Mouse (Mus musculus) thymus, postnatal 0 days (tissue): ENCODE results near the gene Gm49322. TPM values are rescaled to one million over a fixed set of nuclear protein-coding genes. Genes with fewer than 3 reads are reported as not detected.
A peak's percentile ranks its signal among the peaks of the same experiment; 100 is the strongest.

Source experiments
- DNase-seq: peaks from one replicate; pipeline ENCODE4 v3.0.0-alpha.2; 2015; ENCODE audit warnings: low spot score
- polyA plus RNA-seq: library from polyadenylated mRNA; unstranded; fragments of >200 nt; fragmentation: Nextera tagmentation; extraction: Ambion mirVana; gene quantifications from 2 replicates; pipeline ENCODE4 v1.2.1, GENCODE M21; 2015

Gm49322 gene
- polyA plus RNA-seq, 1 experiment from 2014 or later, result 2.8 TPM

DNA sequence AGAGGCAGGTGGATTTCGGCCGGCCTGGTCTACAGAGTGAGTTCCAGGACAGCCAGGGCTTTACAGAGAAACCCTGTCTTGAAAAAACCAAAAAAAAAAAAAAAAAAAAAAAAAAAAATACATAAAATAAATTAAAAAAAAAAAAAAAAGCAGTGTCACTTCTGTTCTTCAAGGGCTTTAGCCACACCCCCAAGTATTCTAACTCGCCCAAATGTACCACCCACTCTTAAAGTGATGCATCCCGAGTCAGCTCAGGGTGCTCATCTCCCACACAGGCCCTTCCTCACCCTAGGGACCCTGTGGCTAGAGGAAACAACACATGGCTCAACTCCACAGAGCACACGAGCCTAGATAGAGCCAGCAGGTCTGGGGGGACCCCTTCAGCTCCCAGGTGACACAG is 22.8 kb upstream of the Gm49322 start:
- DNase-seq, result no peak

DNA sequence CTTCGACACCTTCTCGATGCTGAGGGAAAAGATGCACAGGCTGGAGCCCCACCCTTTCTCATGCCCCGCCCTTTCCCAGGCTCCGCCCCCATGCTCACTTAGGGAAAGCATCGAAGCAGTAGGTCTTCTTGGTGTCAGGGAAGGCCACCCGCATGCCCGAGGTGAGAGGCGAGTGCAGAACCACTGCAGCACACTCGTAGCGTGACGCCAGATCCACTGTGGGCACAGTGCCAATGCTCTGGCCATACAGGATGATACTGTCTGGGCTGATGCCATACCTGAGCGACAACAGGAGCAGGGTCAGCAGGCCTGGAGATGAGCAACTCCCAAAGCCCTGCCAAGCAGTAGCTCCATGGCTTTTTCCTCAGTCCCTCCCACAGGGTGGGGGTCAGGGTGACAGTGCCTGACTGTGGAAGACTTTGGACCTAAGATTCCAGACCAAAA is 21.8 kb upstream of the Gm49322 start:
- DNase-seq, result no peak

GRCm38 (mm10) chr10:80584642-80585552 is 20.9 kb upstream of the Gm49322 start:
- DNase-seq, result peak; percentile 73

DNA sequence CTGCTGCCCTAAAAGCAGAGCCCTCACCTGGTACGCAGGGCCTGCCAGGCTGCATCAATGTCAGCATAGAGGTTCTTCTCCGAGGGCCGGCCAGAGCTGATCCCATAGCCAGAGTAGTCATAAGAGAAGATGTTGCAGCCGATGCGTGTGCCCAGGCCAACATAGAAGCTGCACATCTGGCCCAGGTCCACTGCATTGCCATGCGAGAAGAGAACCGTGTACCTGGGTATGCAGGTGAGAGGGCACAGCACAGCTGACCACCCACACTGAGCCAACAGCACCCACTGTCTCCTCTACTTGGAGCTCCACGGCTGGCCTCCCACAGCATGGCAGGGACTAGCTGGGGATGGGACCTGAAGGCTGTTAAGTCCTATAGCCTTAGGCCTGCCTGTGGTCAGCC is 20.2 kb upstream of the Gm49322 start:
- no peak for DNase-seq

- DNase-seq, result no peak
Observed at GRCm38 (mm10) chr10:80586407-80587304, 19.2 kb upstream of the Gm49322 start.

GRCm38 (mm10) chr10:80587305-80587657 is 18.5 kb upstream of the Gm49322 start:
- DNase-seq, result no peak

DNA sequence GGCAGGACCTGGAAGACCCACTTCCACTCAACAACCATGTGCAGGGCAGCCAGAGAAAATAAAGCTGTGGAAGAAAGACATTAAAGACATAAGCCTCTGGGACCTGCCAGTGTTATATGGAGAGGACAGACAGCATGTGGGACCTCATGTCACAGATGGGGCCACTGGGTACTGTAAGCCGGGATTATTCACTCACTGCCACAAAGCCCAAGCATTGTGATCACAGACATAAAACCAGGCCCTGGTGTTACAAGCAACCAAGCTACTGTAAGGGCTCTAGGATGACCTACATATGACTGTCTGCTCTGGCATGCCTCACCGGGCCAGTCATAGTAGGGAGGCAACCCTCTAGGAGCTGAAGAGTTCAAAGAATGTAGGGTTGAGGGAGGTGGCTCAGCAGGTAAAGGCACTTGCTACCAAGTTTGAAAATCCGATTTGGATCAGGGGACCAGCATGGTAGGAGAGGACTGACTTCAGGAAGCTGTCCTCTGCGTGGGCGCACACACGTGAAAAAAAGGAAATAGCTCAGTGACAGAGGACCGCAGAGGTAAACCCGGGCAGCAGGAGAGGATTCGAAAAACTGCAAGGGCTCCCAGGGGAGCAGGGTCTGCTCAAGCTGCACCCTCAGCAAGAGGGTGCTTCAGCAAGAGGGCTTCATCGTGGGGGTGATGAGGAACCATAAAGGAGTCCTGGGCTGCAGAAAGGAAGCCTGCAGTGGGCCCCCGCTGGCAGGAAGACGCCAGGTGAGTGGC is 16.5 kb upstream of the Gm49322 start:
- DNase-seq, result no peak

DNA sequence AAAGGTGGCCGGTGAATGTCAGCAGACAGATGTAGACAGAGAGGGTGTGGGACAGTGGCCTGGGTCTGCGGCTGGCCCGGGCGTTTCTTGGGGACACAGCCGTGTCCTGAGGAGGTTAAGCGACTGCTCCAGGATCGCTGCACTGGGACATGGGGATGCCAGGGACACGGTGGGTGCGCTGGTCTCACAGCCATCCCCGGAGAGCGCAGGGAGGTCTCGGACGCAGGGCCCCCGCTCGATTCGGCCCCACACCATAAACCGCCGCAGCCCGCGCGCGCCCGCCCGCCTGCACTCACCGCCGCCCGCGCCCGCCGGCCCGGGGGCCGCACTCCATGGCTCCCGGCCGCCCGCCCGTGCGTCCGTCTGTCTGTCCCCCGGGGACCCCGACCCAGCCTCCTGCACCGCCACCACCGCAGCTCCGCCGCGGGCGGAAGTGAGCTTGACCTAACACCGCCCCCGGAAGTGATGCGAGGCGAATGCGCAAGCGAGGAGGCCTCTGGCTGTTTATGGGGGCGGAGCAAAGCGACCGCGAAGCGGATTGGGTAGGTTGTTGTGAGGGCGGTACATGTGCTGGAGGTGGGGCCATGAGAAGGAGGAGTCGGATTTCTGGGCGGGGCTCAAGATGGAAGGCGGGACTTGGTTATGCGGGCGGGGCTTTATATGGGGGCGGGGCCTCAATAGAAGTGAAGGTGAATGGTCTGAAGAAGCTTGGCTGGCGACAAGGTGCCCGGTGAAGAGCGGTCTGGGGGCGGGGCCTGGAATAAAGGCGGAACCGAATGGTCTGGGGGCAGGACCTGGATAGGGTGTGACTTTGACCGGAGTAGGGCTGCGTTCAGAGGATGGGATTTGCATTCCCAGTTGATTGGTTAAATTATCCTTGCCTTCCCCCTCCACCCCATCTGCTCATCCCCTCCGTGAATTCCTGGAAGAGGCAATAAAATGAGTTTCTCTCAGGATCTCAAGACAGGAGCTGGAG is 15.7 kb upstream of the Gm49322 start, which contains the start of gene Abhd17a:
TSS of gene Abhd17a (minus strand) at position 463 of the 976 bp plus-strand sequence.
- peak; percentile 98 for DNase-seq

DNA sequence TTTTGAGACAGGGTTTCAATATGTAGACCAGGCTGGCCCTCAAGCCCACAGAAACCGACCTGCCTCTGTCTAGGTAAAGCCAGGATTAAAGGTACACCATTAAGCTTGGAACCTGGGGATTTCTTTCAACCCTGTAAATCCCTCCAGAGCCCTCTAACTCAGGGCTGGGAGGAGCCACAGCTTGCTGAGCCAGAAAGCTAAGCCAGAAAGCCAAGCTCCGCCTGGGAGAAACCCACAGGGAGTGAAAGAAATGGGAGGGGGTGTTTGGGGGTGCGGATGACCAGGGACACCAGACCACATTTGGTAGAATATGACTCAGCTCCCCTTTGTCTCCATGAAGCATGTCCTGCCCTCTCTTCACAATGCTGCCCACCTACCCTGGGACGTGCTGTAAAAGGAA is 9.5 kb upstream of the Gm49322 start:
- no peak for DNase-seq

DNA sequence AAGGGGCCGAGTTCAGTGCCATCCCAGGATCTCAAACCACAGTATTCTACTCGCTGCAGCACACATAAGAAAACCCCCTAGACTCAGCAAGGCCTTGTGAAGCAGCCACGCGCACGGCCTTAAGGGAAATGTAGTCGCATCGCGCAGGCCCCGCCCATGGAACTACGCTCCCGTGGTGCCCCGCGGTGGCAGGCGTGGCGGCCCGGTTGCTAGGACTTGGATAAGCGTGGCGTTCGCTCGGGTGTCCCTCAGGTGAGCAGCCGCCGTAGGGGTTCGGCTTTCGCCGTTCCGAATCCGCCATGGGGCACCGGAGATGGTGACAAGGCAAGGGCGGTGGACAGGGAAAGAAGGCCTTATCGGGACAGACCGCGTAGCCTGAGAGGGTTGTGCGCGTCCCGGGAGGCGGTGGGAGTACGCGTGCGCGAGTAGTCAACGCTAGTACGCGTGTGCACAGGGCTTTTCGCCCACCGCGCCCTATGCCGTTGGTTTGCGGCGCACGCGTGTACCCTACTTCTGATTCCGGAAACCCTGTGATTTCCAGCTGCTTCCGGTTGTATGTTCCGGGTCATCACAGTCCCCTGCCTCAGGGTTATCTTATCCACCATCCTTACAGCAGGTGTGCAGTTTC is 3.0 kb upstream of the Gm49322 start, which contains the start of the genes Scamp4 and Adat3:
TSS of gene Scamp4 (plus strand) at position 175 of the 628 bp plus-strand sequence.
TSS of gene Adat3 (plus strand) at position 183 of the 628 bp plus-strand sequence.
- peak; percentile 97 for DNase-seq

GRCm38 (mm10) chr10:80603364-80603763 is 2.5 kb upstream of the Gm49322 start:
- no peak for DNase-seq

GRCm38 (mm10) chr10:80604001-80604509 is 1.8 kb upstream of the Gm49322 start:
- no peak for DNase-seq

DNA sequence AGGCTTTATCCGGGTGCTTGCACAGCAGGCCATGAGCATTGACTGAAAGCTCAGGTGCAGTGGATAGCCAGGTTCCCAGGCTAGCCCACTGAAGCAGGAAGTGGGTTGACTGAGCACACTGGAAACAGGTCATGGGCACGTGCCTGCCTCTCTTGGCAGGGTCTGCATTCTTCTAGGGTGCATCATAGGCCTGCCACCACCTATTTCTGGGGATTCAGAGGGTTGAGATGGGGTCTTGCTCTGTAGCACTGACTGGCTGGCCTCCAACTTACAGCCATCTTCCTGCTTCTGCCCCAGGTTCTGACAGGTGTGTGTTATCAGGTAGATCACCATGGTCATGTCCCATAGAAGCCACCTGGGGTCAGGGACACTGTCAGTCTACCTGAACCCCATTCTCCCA is 833 bp upstream of the Gm49322 start:
- no peak for DNase-seq

GRCm38 (mm10) chr10:80606306-80606705 is 485 bp downstream of the Gm49322 start:
- DNase-seq, result peak; percentile 55

DNA sequence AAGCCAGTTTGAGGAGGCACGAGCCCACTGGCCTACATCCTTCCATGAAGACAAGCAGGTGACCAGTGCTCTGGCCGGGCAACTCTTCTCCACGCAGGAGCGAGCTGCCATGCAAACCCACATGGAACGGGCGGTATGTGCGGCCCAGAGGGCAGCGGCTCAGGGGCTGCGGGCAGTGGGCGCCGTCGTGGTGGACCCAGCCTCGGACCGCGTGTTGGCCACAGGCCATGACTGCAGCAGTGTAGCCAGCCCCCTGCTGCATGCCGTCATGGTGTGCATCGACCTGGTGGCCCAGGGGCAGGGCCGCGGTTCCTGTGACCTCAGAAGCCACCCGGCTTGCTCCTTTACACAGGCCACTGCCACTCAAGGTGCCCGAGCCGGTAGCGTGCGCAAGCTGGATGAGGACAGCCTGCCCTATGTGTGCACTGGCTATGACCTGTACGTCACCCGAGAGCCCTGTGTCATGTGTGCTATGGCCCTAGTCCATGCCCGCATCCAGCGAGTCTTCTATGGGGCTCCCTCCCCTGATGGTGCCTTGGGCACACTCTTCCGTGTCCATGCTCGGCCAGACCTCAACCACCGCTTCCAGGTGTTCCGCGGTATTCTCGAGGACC is 1.0 kb downstream of the Gm49322 start:
- no peak for DNase-seq

- DNase-seq, result no peak
Observed at GRCm38 (mm10) chr10:80608435-80608834, 2.6 kb downstream of the Gm49322 start.

DNA sequence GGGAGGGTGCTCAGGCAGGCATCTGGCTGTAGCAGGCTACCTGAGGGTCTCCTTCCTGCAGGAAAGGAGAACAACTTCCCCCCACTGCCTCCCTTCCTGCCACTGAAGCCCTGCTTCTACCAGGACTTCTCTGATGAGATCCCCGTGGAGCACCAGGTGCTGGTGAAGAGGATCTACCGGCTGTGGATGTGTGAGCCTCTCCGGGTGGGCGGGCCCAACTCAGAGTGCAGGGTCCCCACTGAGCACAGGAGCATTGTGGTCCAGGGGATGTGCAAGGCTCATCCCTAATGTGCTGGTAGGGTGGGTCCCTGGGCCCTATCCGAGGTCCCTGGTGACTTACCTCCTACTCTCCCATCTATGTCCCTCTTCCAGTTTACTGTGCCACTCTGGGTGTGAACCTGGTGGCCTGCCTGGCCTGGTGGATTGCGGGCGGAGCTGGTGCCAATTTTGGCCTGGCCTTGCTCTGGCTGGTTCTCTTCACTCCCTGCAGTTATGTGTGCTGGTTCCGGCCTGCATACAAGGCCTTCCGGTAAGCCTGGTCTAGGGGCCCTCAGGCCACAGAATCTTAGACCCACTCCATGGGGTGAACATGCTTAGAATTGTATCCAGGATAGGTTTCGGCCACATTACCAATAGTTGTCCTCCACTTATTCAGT is 3.6 kb downstream of the Gm49322 start:
- no peak for DNase-seq

DNA sequence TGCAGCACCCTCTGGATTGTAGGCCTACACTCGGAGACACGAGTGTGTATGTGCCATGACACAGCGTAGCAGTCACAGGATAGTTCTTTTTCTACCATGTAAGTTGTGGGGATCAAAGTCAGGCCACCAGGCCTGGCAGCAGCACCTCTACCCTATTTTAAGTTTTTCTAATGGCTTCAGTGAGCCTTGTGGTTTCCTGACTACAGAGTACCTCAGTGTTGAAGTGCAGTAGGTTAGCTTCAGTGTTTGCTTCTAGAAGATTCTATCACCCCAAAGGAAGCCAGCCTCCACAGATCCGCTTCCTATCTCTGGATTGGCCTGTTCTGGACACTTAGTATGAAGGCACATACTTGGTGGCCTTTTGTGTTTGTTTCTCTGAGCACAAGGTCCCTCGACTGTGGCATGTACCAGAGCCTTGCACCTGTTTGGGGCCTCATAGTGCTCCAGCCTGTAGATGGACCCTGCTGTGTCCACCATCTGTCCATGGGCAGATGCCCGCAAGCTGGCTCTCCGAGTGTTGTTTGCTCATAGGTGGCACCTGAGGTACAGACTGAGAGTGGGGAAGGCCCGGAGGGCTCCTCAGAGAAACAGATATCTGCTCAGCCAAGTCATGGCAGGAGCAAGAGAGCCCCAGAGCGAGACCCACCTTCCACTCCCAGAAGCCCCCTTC is 4.4 kb downstream of the Gm49322 start:
- no peak for DNase-seq
